Mouse (Mus musculus) gastrocnemius, adult 2 months (tissue): ENCODE measurements around the gene Gmpr. TPM values are rescaled to one million over a fixed set of nuclear protein-coding genes. Genes with fewer than 3 reads are reported as not detected.

Experiments
- DNase-seq: peaks from one replicate; pipeline ENCODE4 v3.0.0; 2022
- H3K27ac ChIP-seq: fragments of 200-600 bp; 2 replicates; pipeline ENCODE4 v1.8.1; 2022; ENCODE audit warnings: mild to moderate bottlenecking
- H3K4me3 ChIP-seq: fragments of 200-600 bp; 2 replicates; pipeline ENCODE4 v1.8.1; 2022; ENCODE audit warnings: mild to moderate bottlenecking, moderate library complexity
- CTCF ChIP-seq: fragments of 200-600 bp; IDR thresholded peaks from 2 replicates; pipeline ENCODE4 v1.8.1; 2022; ENCODE audit warnings: antibody characterized with exemption, mild to moderate bottlenecking, moderate library complexity
- intact Hi-C: fragments of 180-260 bp; cut with DNase I; formaldehyde crosslinking; loops from one replicate; pipeline ENCODE4 v1.15.1; 2025
- total RNA-seq, 2 experiments: library from RNA; stranded (reverse); gene quantifications; 2 replicates each; pipeline ENCODE4 v1.2.3; 2021

Gmpr gene
- total RNA-seq, 2 experiments from 2014 or later, result 152 to 185 TPM

DNA sequence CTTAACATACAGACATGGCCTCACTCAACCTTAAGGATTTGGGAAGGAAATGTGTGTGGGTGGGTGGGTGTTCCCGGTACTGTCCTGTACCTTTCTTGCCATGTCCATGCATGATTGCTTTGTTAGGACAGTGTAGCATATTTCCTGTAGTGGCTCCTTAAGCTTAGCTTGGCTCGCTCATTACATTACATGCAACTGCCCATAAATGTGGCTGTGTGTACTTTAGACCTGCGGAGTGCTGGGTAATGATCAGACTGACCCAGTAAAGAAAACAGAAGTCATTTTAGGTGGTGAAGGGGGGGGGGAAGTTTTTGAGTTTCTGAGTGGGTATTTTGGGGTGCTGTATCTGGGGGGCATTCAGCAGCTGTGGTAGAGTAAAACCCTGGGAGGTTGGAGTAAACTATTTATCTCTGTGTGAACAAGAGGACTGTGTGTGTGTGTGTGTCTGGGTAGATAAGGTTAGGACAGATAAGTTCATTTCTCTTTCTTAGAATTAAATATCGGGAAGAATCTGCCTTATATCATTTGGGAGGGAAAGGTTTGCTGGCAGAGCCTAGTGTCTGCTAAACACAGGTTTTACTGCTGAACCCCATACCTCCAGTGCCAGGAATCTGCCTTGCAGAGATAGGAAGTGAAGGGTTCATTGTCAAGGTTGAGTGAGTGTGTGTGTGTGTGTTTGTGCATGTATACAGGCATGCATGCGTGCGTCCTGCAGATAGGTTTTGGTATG, 4.6 kb downstream of the Gmpr start:
- Histone ChIP-seq H3K4me3 (peak overlapping the region; percentile 29; the same call in 1 of the 2 replicates), H3K27ac (peak overlapping the region; percentile 46)
- intact Hi-C loops, result no loop called here
- DNase-seq, result no peak
- no peak for TF ChIP-seq CTCF

DNA sequence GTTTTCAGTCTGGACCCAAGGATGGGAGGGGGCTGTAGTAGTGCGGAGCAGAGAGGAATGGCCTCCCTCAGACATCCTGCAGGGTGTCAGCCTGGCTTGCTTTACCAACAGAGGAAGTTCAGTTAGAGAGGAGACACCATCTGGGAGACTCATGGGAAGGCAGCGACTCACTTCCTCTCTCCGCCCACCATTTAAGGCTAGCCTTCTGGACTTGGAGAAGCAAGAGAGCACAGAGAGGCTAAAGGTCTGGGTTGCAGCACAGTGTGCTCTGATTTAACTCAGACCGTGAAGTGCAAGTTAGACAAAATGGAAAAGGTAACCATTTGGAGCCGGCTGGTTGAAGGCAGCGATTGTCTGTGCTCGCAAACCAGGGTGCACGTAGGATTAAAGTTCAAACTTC, 5.3 kb downstream of the Gmpr start:
- intact Hi-C loops, result no loop called here
- DNase-seq, result no peak
- no peak for TF ChIP-seq CTCF
- peak overlapping the region; percentile 21; the same call in 1 of the 2 replicates for H3K4me3 ChIP-seq
- H3K27ac ChIP-seq, result peak overlapping the region; percentile 24

DNA sequence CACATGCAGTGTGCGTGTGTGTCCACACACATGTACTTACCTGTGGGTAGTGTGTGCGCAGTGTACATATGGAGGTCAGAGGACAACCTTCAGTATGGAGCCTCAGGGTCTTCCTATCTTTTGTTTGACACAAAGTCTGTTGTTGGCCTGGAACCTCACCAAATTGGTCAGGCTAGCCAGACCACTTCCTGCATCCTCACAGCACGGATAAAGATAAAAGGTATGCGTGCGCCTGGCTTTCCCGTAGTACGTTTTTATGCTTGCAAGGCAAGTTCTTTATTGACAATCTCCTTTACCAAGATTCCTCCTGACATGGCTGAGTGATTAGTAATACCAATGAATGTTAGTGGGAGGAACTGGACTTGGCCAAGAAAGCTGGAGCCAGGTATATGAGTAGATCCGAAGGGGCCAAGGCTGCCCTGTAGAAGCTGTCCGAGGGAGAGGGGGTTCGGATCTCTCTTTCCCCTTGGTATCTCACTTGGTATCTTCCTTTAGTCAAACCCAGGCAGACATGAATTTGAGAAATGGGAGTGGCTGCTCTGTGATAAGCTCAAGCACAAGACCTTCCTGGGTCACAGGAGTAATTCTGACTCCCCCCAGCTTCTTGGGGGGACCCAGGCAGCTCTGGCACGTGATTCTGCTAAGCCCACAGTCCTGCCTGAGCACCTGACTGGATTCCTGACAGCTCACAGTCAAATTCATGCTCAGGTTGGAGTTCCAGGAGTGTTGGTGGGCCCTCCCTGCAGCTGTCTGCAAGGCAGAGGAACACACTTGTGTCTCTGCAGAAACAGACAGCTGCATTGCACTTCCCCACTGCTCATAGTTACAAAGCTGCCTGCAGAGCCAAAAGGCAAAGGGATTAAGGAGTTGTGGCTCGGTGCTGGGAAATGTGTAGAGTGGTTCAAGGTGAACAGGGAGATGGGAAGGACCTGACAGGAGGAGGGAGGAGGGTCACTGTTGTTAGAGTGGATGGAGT, 6.1 kb downstream of the Gmpr start:
- no peak for DNase-seq
- peak overlapping the region; percentile 32 for H3K27ac ChIP-seq
- H3K4me3 ChIP-seq, result peak overlapping the region; percentile 8; the same call in 1 of the 2 replicates
- intact Hi-C loops, result no loop called here
- no peak for TF ChIP-seq CTCF

DNA sequence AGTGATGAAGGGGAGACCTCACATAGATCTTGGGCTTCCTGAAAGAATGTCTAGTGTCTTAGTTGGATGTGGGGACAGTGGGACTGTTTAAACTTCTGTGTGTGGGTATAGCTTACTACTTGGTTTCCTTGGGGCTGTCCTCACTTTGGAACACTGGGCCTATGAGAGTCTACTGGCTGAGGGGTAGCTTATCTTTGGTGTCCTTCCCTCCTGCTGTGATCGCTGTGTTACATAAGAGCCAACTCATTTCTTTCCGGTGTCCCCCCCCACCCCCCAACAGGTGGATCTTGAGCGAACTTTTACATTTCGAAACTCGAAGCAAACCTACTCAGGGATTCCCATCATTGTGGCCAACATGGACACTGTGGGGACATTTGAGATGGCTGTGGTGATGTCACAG, 6.9 kb downstream of the Gmpr start:
- DNase-seq, result no peak
- intact Hi-C loops, result no loop called here
- H3K4me3 ChIP-seq, result no peak overlapping the region
- H3K27ac ChIP-seq, result peak overlapping the region; percentile 32
- no peak for TF ChIP-seq CTCF

DNA sequence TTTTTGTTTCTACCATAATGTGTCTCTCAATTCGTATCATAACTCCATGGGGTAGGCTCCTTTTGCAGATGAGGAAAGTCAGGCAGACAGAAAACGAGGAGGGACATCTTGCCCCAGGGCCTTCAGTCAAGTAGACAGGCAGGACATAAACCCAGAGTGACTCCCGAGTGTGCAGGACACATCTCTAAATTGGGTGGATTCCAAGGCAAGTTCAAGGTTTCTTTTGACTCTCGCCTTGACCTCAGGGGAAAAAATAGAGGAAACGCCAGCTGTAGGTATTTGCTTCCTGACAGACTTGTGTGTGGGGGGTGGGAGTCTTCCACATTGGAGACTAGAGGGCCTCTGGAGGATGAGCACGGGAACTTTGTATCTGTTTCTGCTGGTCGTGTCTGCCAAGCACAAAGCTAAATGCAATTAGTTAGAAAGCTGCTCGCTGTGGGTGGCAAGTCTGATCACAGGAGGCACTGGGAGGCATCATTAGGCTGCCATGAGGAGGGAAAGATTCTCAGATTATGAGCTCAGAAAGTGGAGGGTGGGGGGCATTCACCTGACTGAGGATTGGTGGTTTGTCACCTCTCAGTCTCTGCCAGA, 7.7 kb downstream of the Gmpr start:
- H3K4me3 ChIP-seq, result no peak overlapping the region
- intact Hi-C loops, result no loop called here
- no peak for DNase-seq
- H3K27ac ChIP-seq, result peak overlapping the region; percentile 28; the same call in 1 of the 2 replicates
- TF ChIP-seq CTCF, result no peak

DNA sequence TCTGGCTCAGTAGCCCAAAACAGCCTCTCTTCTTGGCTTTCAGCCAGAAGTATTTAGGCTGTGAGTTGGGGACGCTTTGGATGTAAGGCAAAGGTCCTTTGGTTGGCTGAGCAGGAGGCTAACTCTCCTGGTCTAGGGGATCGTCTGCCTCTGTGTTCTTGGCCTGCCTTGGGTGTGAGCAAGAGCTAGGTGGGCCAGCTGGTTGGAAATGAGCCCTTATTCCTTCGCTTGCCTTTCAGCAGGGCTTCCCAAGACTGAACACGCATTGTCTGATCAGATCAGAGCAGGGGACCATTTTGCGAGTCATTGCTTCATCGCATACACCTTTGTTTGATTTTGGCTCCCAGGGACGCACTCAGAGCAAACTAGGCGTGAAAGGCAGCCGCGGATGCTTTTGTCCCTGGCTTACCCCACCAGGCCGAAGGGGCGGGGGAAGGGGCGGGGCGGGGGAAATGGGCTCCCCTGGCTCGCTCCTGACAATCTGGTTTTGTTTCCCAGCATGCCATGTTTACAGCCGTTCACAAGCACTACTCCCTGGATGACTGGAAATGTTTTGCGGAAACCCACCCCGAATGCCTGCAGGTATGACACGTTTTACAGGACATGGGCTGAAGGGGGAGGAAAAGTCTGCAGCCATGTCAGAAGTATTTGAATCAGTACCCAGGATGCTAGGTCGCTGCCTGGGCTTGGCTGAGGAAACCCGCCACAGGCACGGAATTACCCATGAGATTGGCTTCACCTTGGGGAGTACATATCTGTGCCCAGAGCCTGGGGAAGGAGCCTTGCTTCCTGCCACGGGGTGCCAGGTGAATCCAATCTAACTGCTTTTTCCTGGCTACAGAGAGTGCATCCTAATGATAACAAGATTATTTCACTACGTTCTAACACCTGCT, 9.5 kb downstream of the Gmpr start:
- intact Hi-C loops, result no loop called here

DNA sequence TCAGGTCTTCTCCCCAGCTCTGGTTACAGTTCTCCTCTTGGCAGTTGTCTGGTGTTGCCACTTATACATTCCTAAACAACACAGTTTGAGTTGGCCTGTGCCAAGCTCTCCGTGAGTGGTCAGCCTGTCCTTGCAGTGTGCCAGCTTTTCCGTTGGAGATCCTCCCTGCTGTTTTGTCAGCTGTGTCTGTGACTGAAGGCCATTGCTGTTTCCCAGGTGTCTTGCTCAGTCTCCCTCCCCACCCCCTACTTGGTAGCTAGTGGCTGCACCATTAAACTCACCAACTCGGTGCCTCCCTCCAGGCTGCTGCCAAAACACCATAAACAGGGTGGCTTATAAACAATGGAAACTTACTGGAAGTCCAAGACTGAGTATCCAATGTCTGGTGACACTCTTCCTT, 17.1 kb downstream of the Gmpr start:
- TF ChIP-seq CTCF, result no peak
- peak overlapping the region; percentile 85 for H3K27ac ChIP-seq
- intact Hi-C loops, result no loop called here
- H3K4me3 ChIP-seq, result peak overlapping the region; percentile 6; the same call in 1 of the 2 replicates
- DNase-seq, result peak; percentile 73

More for the DNA sequence above, 9.5 kb downstream of the Gmpr start:
- H3K4me3 ChIP-seq, result peak overlapping the region; percentile 56
- peak; percentile 42 for DNase-seq
- peak overlapping the region; percentile 69 for H3K27ac ChIP-seq
- TF ChIP-seq CTCF, result no peak

DNA sequence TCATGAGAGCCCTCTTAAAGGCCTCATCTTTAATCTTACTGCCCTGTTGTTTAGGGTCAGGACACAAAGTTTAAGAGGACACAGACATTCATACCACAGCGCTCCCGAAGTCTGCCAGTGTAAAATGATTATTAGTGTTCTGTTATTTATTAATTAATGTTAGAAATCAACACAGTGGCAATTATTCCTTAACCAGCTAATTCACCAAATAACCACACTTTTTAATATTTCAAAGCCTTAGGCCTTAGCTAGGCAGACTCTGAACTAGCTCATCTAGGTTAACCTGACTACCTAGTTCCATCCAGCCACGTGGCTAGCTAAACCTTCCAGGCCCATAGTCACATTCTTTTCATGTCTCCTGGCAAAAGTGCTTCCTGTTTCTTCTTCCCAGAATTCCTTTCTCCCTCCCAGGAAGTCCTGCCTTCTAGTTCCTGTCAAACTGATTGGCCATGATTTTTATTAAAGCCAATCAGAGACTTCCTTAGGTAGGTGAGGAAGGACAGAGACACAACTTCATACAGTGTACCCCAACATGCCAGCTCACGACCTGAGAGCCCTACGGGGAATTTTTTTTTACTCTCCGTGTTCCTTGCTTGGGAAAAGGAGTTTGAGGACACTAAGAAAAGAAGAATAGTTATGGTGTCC, 17.7 kb downstream of the Gmpr start:
- intact Hi-C loops, result no loop called here
- TF ChIP-seq CTCF, result no peak
- H3K4me3 ChIP-seq, result peak overlapping the region; percentile 6; the same call in 1 of the 2 replicates
- peak overlapping the region; percentile 85 for H3K27ac ChIP-seq
- DNase-seq, result no peak

DNA sequence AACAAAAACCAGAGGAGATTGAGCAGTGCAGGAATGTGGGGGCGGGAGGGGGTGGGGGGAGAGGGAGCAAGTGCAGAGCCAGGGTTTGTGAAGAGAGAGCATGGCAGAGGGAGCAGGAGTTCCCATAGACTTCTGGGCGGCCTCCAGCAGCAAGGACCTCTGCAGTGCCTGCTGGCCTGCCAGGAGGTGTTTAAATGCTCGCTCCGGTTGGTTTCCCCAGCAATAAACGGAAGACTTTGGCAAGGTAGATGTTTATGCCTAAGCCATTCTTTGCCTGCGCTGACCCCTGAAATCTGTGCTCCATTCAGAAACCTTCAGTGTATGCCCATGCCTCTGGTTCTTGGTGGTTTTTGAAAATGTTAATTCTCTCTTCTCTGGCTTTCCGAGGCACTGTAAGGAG, 19.0 kb downstream of the Gmpr start:
- intact Hi-C loops, result no loop called here
- peak overlapping the region; percentile 72 for H3K27ac ChIP-seq

DNA sequence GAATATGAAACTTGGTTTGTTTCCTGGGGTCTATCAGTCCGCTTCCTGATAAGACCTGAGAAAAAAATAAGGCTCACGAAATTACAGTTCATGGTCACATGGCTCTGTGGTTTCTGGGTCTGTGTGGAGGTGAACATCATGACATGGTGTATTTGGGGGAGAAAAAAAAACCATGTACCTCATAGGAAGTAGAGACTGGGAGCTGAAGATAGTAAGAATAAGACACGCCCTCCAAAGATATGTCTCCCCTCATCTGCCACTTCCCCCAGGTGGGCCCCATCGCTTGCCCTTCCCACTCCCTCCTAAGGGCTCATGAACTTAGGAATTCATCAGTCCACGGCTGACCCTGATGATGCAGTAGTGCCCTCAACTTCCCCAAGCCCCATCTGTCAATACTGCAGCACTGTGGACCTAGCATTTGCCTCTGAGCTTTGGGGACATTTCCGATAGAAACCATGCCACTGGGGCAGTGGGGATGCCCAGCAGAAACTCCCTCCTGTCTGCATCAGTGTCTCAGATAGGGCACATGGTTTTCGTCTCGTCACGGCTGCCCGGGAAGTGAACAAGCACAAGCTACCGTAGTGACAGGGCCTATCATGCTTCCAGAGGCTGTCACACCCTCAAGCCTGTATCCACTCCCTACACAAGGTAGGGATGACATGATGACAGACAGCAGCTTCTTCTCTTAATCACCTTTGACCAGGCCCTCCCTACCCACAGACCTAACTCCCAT, 20.2 kb downstream of the Gmpr start:
- H3K4me3 ChIP-seq, result no peak overlapping the region
- no peak for DNase-seq
- intact Hi-C loops, result no loop called here
- peak overlapping the region; percentile 72; the same call in 1 of the 2 replicates for H3K27ac ChIP-seq
- TF ChIP-seq CTCF, result no peak

More for the DNA sequence above, 19.0 kb downstream of the Gmpr start:
- TF ChIP-seq CTCF, result no peak
- peak overlapping the region; percentile 32; the same call in 1 of the 2 replicates for H3K4me3 ChIP-seq
- peak; percentile 66 for DNase-seq

DNA sequence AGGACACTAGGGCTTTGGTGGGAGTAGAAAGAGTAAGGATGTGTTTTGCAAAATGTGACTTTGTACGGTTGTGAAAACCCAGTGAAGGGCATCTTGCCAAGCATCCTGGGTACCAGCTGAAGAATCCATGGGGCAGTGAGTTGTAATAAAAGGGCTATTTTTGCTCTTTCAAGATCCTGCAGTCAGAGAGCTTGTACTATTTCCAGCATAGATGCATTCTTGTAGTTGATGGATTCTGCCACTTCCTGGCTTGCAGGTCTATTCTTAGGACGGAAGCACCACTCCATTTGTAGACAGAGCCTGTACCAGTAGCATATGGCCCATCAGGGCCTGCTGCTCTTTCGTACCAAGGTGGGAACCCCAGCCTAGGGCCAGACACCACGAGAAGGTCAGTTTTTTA, 21.5 kb downstream of the Gmpr start:
- intact Hi-C loops, result no loop called here

More for the DNA sequence above, 21.5 kb downstream of the Gmpr start:
- no peak for DNase-seq
- no peak for TF ChIP-seq CTCF
- H3K27ac ChIP-seq, result peak overlapping the region; percentile 90
- no peak overlapping the region for H3K4me3 ChIP-seq
